8 mouse cellular contexts compared by ENCODE assay signal in genomic region chr6:34999101-34999500, GRCm38 (mm10). TPM values are rescaled to one million over a fixed set of nuclear protein-coding genes. Genes with fewer than 3 reads are reported as not detected.
DNase-seq lines count a peak whose midpoint lies in the region; ATAC-seq and TF ChIP-seq lines count a peak whose summit lies in the region.

No protein-coding gene starts in this region.

- H3K4me3 ChIP-seq in gastrocnemius, adult 2 months, result no peak overlapping the region
- no peak overlapping the region for H3K4me3 ChIP-seq in midbrain, embryonic 14.5 days (replicated peaks; ENCODE audit: low read depth, low read length)

- no peaks in the 10 kb centered on the region for H3K27me3 ChIP-seq in midbrain, embryonic 14.5 days (ENCODE audit: control insufficient read depth, insufficient read depth, low read length)

- H3K4me2 ChIP-seq in midbrain, embryonic 14.5 days (ENCODE audit: low read length), result peak overlapping the region; percentile 31; the same call in 1 of the 2 replicates

- no peaks in the 10 kb centered on the region for H3K4me1 ChIP-seq in midbrain, embryonic 14.5 days (ENCODE audit: control insufficient read depth, insufficient read depth, low read length)

- DNase-seq in gastrocnemius, adult 2 months, result no peak
- no peak for DNase-seq in gastrocnemius, postnatal 25 days
- DNase-seq in brain, adult 2 months (ENCODE audit: low read depth, low spot score), result peak; percentile 82
- peak; percentile 33 to 64 for DNase-seq in frontal cortex, postnatal 36 days (ENCODE audit: low spot score in 2 of 2)
- peak; percentile 50 to 68 for DNase-seq in layer of hippocampus, postnatal 10 days (ENCODE audit: low spot score in 2 of 2)
- DNase-seq in midbrain, embryonic 14.5 days, result peak; percentile 76
- DNase-seq in thymus, postnatal 14 days, result no peak

- no peaks in the 10 kb centered on the region for H3K9me3 ChIP-seq in midbrain, embryonic 14.5 days (ENCODE audit: control insufficient read depth, low read length)

- ATAC-seq in midbrain, embryonic 14.5 days (ENCODE audit: low FRiP score, low TSS enrichment), result 0 out of 2 replicates have a peak, but pooled peaks have one; percentile 35
- ATAC-seq in megakaryocyte, adult 5-6 weeks (ENCODE audit: poor library complexity, severe bottlenecking), result no peak

- intact Hi-C loops in gastrocnemius, adult 2 months (cut with DNase I), result no loop called here

- WGBS in midbrain, embryonic 14.5 days, result 15% methylated on average over 4 of the region's 4 CpGs

- no peak overlapping the region for H3K9ac ChIP-seq in midbrain, embryonic 14.5 days (replicated peaks; ENCODE audit: low read length)

- no peaks in the 10 kb centered on the region for H3K36me3 ChIP-seq in midbrain, embryonic 14.5 days (ENCODE audit: control insufficient read depth, insufficient read depth, low read length)

- TF ChIP-seq CTCF in gastrocnemius, adult 2 months (IDR thresholded peaks at IDR 0.05), result peak; percentile 51

- H3K27ac ChIP-seq in gastrocnemius, adult 2 months, result no peak overlapping the region
- no peak overlapping the region for H3K27ac ChIP-seq in midbrain, embryonic 14.5 days (replicated peaks; ENCODE audit: low read depth, low read length)

RNA-seq across cellular contexts. Expression of gene Slc23a4, which starts 10.9 kb away (rescaled TPM):
- total RNA-seq in gastrocnemius, adult 2 months (2021), result not detected
- total RNA-seq in gastrocnemius, postnatal 25 days (2021), result under 1 TPM in 1 of 2 experiments, not detected in 1; 0.13 TPM
- total RNA-seq in layer of hippocampus, postnatal 10 days (2021), result 1 to 10 TPM; 1.3 to 1.9 TPM
- 0.75 and 0.80 TPM in 2 replicates for polyA plus RNA-seq in midbrain, embryonic 14.5 days (2014; fragmentation: Nextera tagmentation; extraction: Ambion mirVana)
- 0.36 TPM in 1 of 2 replicates, not detected in the other for total RNA-seq in megakaryocyte, adult 5-6 weeks (2015)
- total RNA-seq in megakaryocyte, adult 5-6 weeks (2017), result 0.11 and 0.73 TPM in 2 replicates

Comparison
In these comparisons a context has a peak if more than half of its experiments do, and no peak if none do; other contexts are left out.
1. DNase-seq: peak in brain, adult 2 months (single experiment), frontal cortex, postnatal 36 days (2 of 2), layer of hippocampus, postnatal 10 days (2 of 2) and midbrain, embryonic 14.5 days (single experiment); none in gastrocnemius, adult 2 months (single experiment), gastrocnemius, postnatal 25 days (single experiment) and thymus, postnatal 14 days (single experiment).